Mouse (Mus musculus) thymus, postnatal 0 days (tissue): Measurements from ENCODE around the gene Zfp109. TPM values are rescaled to one million over a fixed set of nuclear protein-coding genes. Genes with fewer than 3 reads are reported as not detected.

ENCODE experiments used
- DNase-seq: peaks from one replicate; pipeline ENCODE4 v3.0.0-alpha.2; 2015; ENCODE audit warnings: low spot score
- polyA plus RNA-seq: library from polyadenylated mRNA; unstranded; fragments of >200 nt; fragmentation: Nextera tagmentation; extraction: Ambion mirVana; gene quantifications from 2 replicates; pipeline ENCODE4 v1.2.1, GENCODE M21; 2015

Gene Zfp109
- polyA plus RNA-seq, 1 experiment from 2014 or later, result 1.7 TPM

GRCm38 (mm10) chr7:24208282-24208886 is 29.0 kb downstream of the Zfp109 start:
- DNase-seq, result no peak

GRCm38 (mm10) chr7:24207488-24208261 is 29.7 kb downstream of the Zfp109 start:
- DNase-seq, result peak; percentile 14

- no peak for DNase-seq
Observed at GRCm38 (mm10) chr7:24196961-24197360, 40.4 kb downstream of the Zfp109 start.

- no peak for DNase-seq
Observed at GRCm38 (mm10) chr7:24193157-24193556, 44.2 kb downstream of the Zfp109 start.

- DNase-seq, result no peak
Observed at GRCm38 (mm10) chr7:24191361-24191760, 46.0 kb downstream of the Zfp109 start.

GRCm38 (mm10) chr7:24189571-24189944 is 47.8 kb downstream of the Zfp109 start:
- no peak for DNase-seq

- DNase-seq, result no peak
Observed at GRCm38 (mm10) chr7:24188901-24189570, 48.3 kb downstream of the Zfp109 start.

GRCm38 (mm10) chr7:24187611-24188010 is 49.7 kb downstream of the Zfp109 start:
- DNase-seq, result no peak

Other genes with a start within 250 kb of the Zfp109 start
- not detected in 2 replicates for gene V1rd19, start 235.9 kb downstream of the Zfp109 start, polyA plus RNA-seq
- not detected in 2 replicates for gene Vmn1r183, start 184.3 kb downstream of the Zfp109 start, polyA plus RNA-seq
- gene Zfp180, start 155.6 kb downstream of the Zfp109 start, polyA plus RNA-seq, result 17.6 and 19.3 TPM in 2 replicates
- 1.3 and 2.2 TPM in 2 replicates for gene Zfp112, start 125.2 kb downstream of the Zfp109 start, polyA plus RNA-seq
- gene Zfp235, start 103.4 kb downstream of the Zfp109 start, polyA plus RNA-seq, result 10.5 and 11.6 TPM in 2 replicates
- 0.98 and 1.2 TPM in 2 replicates for gene Zfp114, start 62.5 kb downstream of the Zfp109 start, polyA plus RNA-seq
- 1.9 and 3.0 TPM in 2 replicates for gene Zfp111, start 26.1 kb downstream of the Zfp109 start, polyA plus RNA-seq
- 0.85 and 0.89 TPM in 2 replicates for gene Zfp108, start 17.2 kb upstream of the Zfp109 start, polyA plus RNA-seq
- 3.9 and 5.0 TPM in 2 replicates for gene Zfp93, start 32.9 kb upstream of the Zfp109 start, polyA plus RNA-seq
- gene Zfp61, start 63.7 kb upstream of the Zfp109 start, polyA plus RNA-seq, result 26.2 and 26.8 TPM in 2 replicates
- 4.6 and 5.5 TPM in 2 replicates for gene Zfp94, start 79.1 kb upstream of the Zfp109 start, polyA plus RNA-seq
- not detected in 2 replicates for gene Tescl, start 96.4 kb upstream of the Zfp109 start, polyA plus RNA-seq
- 0.05 TPM in 1 of 2 replicates, not detected in the other for gene Lypd5, start 111.6 kb upstream of the Zfp109 start, polyA plus RNA-seq
- gene Kcnn4, start 132.7 kb upstream of the Zfp109 start, polyA plus RNA-seq, result 105 and 120 TPM in 2 replicates
- 30.2 and 33.3 TPM in 2 replicates for gene Smg9, start 162.1 kb upstream of the Zfp109 start, polyA plus RNA-seq
- 0.18 and 0.22 TPM in 2 replicates for gene Irgc1, start 214.7 kb upstream of the Zfp109 start, polyA plus RNA-seq
- gene Plaur, start 224.9 kb upstream of the Zfp109 start, polyA plus RNA-seq, result 3.0 and 3.4 TPM in 2 replicates
- 0.71 and 0.83 TPM in 2 replicates for gene Cadm4, start 244.5 kb upstream of the Zfp109 start, polyA plus RNA-seq